Comparison of ENCODE assay signal across 15 mouse cellular contexts in genomic region chr2:73150526-73150925, GRCm38 (mm10).
DNase-seq lines count a peak whose midpoint lies in the region; ATAC-seq lines count a peak whose summit lies in the region.
"Had no signal": no experiment of that assay in that cellular context is flagged by ENCODE, and none has a peak within 500 bp of the region (broad histone marks: within the 10 kb centered on the region; RNA-seq: fewer than 3 reads in every experiment).

No protein-coding gene starts in this region.

- ATAC-seq in granulocyte monocyte progenitor cell, adult 5-6 weeks (replicated peaks; ENCODE audit: poor library complexity, severe bottlenecking) = no peak
- ATAC-seq: CD4-positive, CD25-positive, alpha-beta regulatory T cell, adult 4 months; forebrain, embryonic 13.5 days; inflammation-experienced regulatory T-cells, adult 6 months had no signal

- peak; percentile 17 to 57 for DNase-seq in frontal cortex, adult 2 months (ENCODE audit: extremely low spot score in 1 of 2, low spot score in 1 of 2)
- DNase-seq in frontal cortex, postnatal 10 days (ENCODE audit: low spot score in 2 of 2) = no peak
- DNase-seq in left cerebral cortex, adult 18-20 months (ENCODE audit: low spot score in 2 of 2) = peak; percentile 16 to 30
- DNase-seq in left cerebral cortex, adult 11 months (ENCODE audit: low spot score) = no peak
- DNase-seq in right cerebral cortex, postnatal 14 days = peak; percentile 23
- DNase-seq in right cerebral cortex, postnatal 10 days (ENCODE audit: low spot score in 2 of 2) = no peak
- peak; percentile 33 to 40 for DNase-seq in cerebellum, postnatal 14 days
- DNase-seq: embryo, embryonic 11 days; gastrocnemius, postnatal 14 days; kidney, adult 8-10 months; lung, postnatal 10 days had no signal

Comparison
In these comparisons a context has a peak if more than half of its experiments do, and no peak if none do; other contexts are left out.
1. DNase-seq: peak in frontal cortex, adult 2 months (2 of 2), left cerebral cortex, adult 18-20 months (2 of 2), right cerebral cortex, postnatal 14 days (single experiment) and cerebellum, postnatal 14 days (2 of 2); none in frontal cortex, postnatal 10 days (0 of 2), left cerebral cortex, adult 11 months (single experiment) and right cerebral cortex, postnatal 10 days (0 of 2).